Mouse (Mus musculus) spleen, adult 2 months (tissue): Measurements from ENCODE around the gene Klf12.

Source experiments
- CTCF ChIP-seq: fragments of 200-500 bp; IDR thresholded peaks from 2 replicates; pipeline ENCODE4 v1.5.1; 2011; ENCODE audit warnings: mild to moderate bottlenecking, inconsistent platforms; ENCODE audit not compliant: insufficient read depth, insufficient read length, insufficient replicate concordance; ENCODE audit errors: extremely low read depth
- POLR2A ChIP-seq: fragments of 200-500 bp; IDR thresholded peaks from 2 replicates; pipeline ENCODE4 v1.6.1; 2011; ENCODE audit warnings: low read depth, low read length, inconsistent platforms

- no peak for TF ChIP-seq CTCF
- no peak for TF ChIP-seq POLR2A
Observed at GRCm38 (mm10) chr14:100222260-100222659, 62.2 kb downstream of the Klf12 start.
